Mouse (Mus musculus): ENCODE results near the gene Sec16b.

DNA sequence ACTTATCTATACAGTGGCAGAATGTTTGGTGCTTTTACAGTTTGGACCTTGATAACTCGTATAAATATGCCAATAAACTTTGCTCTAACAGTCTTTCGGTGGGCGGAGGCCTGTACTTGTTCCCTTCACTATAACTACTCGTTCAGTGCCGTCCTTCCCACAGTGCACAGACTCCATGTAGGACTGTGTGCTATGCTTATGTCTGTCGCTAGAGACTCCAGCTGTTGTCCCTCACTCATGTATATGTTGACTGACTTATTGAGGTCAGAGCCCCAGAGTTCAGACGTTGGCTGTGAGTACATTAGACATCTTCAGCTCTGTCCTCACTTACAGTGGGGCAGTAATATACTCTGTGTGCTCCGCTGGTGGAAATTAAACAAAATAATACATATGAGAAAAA lies 31.7 kb upstream of the Sec16b start:
- no peak for TF ChIP-seq CTCF (IDR thresholded peaks at IDR 0.05; ENCODE audit: extremely low read depth, insufficient read depth, insufficient read length, insufficient replicate concordance)
- TF ChIP-seq POLR2A (IDR thresholded peaks at IDR 0.05; ENCODE audit: low read depth, low read length) = no peak

All from spleen, adult 2 months (tissue).